Mouse (Mus musculus): ENCODE measurements around the gene Hypk.

Gene Hypk

GRCm38 (mm10) chr2:121507173-121507950 is 54.3 kb downstream of the Hypk start:
- DNase-seq, result no peak

- DNase-seq, result no peak
Measured at GRCm38 (mm10) chr2:121507951-121508330, 54.9 kb downstream of the Hypk start.

Data from cerebellum, adult 18-20 months (tissue).